Mouse (Mus musculus): ENCODE results near the gene Serpine1.

DNA sequence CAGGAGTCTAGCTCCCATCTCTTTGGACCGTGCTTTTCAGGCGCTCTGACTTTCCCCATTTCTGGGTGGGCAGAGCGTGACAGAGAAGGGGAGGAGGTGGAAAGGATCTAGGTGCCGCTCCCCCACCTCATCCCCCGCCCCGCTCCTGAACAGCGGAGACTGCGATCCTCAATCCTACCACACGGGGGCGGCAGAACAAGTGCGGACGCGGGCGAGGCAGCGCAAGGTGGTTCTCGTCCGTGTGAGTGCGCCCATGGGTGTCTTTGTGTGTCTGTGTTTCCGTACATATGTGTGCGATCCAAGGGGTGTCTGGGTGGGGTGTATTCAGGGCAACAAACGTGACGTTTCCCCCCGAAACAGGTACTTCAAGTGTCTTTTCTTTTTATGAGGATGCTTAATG lies 46.9 kb downstream of the Serpine1 start:
- TF ChIP-seq CTCF (IDR thresholded peaks at IDR 0.05; ENCODE audit: low read depth, low read length) (peak; percentile 92), POLR2A (IDR thresholded peaks at IDR 0.05; ENCODE audit: extremely low read depth, insufficient read depth, low read length) (no peak)
